Mouse (Mus musculus): Measurements from ENCODE around the gene Atpif1.

GRCm38 (mm10) chr4:132506250-132506649 is 27.2 kb downstream of the Atpif1 start:
- TF ChIP-seq CTCF (IDR thresholded peaks at IDR 0.05; ENCODE audit: borderline replicate concordance, extremely low read depth, insufficient read depth, insufficient read length) (no peak), POLR2A (IDR thresholded peaks at IDR 0.05; ENCODE audit: borderline replicate concordance, extremely low read depth, insufficient read depth, insufficient read length, poor library complexity, severe bottlenecking) (no peak)

Data from brain, embryonic 14.5 days (tissue).